Mouse (Mus musculus) lung, postnatal 10 days (tissue): Measurements from ENCODE around the gene Gm9913.

Experiments used
- DNase-seq: peaks from one replicate; pipeline ENCODE4 v3.0.0; 2021

Gene Gm9913

DNA sequence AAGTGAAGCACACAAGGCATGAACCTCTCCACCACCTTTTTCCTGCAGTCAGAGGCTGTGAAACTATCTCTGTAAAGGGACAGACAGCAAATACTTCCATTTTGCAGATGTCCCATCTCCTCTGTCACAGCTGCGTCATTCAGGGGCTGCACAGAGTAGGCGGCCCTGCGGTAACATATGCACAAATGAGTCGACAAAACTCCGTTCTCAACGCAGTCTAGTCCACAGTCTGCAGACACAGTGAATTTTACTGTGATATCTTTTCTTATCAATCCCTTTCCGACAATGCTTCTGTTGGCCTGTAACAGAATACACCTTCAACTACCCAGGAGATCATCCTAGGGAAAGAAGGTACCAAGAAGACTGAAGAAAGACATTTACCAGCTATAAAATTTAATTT is 6.7 kb upstream of the Gm9913 start:
- no peak for DNase-seq

DNA sequence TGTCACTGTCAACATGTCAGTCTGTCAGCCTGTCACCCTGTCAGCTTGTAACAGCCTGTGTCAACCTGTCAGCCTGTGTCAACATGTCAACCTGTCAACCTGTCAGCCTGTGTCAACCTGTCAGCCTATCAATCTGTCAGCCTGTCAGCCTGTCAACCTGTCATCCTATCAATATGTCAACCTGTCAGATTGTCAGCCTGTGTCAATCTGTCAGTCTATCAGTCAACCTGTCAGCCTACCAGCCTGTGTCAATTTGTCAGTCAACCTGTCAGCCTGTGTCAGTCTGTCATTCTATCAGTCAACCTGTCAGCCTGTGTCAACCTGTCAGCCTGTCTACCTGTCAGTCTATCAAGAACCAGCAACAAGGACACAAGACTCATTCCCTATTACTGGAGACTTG is 3.4 kb upstream of the Gm9913 start:
- no peak for DNase-seq

DNA sequence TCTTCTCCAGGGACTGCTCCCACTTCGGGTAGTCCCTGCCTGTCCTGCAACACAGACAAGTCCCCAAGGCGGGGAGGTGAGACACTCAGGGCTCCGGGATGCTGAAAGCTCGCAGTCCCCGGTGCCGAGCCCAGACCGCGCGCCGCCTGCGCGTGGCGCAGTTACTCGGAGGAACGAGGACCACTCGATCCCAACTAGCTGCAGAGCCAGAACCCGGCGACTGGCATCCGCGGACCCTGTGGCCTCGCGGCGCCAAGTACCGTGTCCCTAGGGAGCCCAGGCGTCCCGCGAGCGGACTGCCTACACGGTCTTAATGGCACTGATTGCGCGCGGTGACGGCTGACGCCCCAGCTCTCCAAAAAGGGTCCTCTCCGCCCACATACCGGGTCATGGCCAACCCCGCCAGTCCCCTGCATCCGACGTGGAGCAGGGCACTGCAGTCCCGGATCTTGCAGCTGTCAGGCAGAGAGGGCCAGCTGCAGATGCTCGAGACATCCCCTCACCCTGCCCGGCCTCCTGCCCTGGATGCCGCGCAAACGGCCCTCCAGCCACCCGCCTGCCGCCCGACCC is 942 bp downstream of the Gm9913 start:
- DNase-seq: peak; percentile 79

DNA sequence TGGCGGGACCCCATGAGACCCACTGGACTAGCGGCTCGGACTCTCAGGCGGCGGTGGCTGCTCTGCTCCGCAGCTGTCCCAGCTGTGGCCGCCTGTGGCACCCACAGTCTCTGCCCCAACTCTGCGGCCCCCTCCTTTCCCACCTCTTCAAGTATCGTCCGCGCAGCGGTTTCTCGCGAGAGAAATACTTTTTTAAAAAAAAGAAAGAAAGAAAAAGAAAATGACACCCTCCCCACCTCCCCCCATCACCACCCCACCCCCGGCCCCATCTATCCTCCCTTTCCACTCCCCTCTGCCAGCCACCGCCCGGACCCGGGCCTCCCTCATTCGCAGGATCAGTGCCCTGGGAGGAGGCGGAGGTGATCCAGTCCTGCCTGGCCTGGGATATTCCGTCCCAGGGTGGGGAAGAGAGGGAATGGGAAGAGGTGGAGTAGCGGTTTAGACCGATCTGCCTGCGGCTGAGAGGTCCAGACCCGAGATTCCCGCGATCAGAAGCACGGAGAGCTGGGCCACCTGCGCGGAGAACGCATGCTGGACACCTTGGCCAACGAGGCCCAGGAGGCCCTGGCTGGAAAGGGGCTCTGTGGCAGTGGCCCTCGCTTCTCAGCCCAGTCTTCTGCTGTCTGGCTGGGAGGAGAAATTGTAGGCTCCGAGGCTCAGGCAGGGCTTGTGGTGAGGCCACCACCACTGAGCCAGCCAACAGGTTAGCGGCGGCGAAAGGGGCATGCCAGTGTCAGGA is 1.6 kb downstream of the Gm9913 start:
- DNase-seq: peak; percentile 92

DNA sequence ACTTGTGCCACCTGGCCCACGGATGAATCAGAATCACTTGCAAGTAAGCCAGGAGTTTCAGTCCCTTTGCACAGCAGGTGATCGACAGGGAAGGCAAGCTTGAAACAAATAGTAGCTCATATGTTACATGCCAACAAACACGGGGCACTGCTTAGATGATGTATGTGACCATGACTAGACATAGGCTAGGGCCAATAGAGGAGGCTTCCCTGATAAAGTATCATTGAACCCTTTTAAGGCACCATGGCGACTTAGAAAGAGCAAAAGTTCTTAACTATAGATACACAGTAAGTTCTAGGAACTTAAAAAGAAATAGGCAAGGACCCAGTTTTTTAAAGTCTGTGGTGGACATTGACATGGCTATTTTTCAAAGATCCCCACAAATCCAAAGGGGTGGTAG is 3.0 kb downstream of the Gm9913 start, which contains the start of gene Fbn1:
Fbn1 (minus strand) TSS at position 101 of the 400 bp plus-strand sequence.
- no peak for DNase-seq

DNA sequence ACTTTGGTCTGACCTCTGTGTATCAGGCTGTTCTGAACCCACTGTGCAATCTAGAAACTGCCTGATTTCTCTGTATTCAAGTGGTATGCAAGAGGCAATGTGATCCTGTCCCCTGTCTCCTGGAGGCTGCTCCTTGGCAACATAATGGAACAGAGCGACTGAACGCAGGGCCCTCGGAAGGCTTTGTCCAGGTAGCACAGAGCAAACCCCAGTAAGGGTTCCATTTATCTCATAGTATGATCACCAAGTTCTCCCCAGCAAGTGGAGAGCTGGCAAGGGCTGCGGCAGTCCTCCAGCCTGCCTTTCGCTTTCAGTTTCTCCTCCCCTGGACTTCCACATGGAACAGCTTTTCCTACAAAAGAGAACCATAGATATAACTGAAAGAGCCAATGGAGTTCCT is 3.5 kb downstream of the Gm9913 start:
- DNase-seq: no peak

DNA sequence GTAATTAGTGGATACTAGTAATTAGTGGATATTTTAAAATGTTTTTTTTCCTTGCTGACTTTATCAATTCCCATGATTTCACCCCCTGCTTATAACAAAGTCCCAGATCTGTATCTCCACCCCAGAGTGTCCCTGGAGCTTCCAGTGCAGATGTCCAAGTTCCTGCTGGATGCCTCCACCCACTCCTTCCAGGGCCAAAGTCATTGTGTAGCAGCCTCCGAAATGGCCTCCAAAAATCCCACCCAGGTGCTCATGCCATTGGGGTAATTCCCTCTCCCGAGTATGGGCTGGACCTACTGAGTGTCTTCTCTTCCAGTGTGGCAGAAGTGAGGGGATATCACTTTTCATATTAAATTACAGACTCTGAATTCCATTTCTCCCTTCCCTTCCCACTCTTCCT is 5.9 kb downstream of the Gm9913 start:
- DNase-seq: no peak

DNA sequence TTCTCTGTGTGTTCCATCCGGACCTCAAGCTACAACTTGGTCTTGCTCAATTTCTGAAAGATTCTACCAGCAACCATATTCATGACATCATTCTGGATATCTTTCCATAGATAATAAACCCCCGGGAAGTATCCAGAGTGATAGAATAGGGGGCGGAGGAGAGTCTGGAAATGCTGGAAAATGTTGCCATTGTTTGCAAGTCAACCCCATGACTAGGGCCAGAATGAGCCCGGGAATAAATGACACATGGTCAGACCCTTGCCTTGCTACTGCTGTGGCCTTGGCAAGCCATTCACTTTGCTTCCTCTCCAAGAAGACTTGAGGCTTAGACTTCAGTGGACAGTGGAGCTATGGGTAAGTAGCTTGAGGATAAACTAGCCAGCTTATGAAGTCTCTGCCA is 7.0 kb downstream of the Gm9913 start:
- no peak for DNase-seq

DNA sequence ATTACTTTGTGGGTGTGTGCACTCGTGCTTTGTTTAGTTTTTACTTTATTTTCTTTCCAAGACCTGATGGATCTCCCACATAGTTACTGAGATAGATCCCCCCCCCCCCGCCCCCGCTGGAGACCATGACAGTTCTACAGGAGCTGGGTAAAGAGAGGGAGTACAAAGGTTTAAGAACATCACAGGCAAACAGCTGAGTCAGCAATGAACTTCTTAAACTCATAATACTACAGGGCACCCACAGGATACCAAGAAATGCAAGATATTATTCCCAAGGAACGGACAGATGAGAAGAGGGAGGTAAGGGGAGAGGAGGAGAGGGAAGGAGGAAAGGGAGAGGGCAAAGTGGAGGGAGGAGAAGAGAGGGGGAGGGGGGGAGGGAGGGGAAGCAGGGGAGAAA is 7.7 kb downstream of the Gm9913 start:
- no peak for DNase-seq

DNA sequence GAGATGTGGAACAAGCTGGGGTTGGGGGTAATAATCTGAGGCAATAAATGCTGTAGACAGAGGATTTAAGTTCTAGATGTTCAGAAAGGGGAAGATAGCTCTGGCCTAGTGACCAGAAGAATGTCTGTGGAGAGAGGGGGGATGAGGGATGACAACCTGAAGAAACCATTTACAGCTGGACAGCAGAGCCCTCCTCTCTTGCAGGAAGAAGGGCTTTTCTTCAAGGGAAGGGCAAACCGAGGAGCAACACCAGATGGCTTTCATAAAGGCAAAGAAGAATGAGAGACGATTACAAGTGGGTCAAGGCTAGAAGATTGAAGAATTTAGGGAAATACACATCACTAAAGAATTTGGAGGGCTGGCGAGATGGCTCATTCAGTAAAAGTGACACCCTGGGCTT is 9.5 kb downstream of the Gm9913 start:
- DNase-seq: no peak

DNA sequence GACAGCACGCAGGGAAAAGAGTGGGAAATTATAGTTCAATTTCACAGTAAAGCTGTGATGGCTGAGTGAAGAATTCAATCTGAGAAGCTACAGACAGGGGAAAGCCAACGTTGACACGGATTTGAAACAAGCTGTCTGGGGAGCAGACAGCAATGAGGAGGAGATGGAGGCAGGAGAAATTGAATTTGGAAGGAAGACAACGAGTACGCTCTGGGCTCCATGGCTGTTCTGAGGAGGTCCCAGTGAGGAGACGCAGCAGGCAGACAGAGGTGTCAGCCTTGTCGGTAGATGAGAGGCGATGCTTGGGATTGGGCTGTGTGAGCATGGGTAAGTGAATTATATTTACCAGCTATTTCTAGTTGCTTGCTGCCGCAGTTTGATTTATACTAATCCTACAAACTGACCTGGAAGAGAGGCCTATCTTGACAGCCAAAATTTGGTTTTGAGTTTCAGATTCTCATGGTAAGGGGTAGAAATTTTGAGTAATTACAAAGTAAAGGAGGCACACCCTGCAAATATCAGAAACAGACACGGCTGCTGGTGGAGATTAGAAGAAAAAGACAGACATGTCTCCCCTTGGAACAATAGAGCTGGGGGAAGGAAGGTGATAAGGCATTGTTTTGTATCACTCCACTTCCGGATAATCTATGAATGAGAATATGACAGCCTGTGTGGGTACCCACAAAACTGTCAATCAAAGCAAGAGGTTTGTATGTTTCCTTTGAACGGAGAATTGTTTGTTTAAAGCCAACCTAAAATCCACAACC is 10.6 kb downstream of the Gm9913 start:
- DNase-seq: no peak

DNA sequence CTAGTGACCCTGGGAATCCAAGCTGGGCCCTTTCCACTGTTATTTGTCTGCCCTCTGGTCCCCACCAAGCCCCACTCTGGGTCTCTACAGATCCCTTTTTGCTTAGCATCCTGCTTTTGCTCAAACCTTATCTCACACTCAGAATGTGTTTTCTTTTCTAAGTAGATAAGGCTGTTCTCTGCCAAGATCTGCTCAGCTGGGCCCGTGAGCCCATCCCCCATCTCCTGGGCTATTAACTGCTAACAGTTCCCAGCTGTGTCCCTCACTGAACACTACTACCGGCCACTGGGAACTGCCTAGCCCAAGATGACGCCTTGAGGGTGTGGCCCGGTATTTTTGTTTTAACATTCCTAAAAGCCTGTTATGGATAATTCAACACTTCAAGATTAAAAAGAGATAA is 11.7 kb downstream of the Gm9913 start:
- DNase-seq: peak; percentile 81

DNA sequence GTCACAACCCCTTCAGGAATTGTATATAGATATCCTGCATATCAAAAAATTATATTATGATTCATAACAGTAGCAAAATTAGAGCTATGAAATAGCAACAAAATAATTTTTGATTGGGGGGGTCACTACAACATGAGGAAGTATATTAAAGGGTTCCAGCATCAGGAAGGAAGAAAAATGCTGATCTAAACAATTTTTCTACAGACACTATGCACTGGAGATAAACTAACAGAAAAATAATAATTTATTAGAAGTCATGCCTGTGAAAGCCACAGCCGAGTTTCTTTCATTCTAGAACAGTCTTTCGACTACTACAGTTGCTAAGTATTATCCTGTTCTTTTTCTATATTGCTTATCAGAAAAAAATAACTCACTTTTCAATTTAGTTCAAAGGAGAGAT is 20.6 kb downstream of the Gm9913 start:
- no peak for DNase-seq

DNA sequence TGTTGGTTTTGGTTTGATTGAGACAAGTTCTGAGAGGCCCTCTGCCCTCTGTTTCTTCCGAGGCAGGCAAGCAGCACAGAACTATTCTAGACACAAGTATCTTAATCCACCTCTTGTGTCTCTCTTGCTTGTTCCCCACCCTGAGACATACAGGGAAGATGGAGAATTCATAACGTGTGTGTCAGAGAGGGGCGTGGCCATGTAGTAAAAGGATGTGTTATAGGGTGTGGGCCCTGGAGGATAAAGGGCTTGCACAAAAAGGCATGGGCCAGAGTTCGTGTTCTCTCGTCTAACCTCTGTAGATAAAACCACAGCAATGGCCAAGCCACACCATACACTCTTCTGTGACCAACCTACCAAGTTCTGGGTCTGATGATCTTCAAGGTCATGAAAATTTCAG is 21.7 kb downstream of the Gm9913 start:
- DNase-seq: no peak

DNA sequence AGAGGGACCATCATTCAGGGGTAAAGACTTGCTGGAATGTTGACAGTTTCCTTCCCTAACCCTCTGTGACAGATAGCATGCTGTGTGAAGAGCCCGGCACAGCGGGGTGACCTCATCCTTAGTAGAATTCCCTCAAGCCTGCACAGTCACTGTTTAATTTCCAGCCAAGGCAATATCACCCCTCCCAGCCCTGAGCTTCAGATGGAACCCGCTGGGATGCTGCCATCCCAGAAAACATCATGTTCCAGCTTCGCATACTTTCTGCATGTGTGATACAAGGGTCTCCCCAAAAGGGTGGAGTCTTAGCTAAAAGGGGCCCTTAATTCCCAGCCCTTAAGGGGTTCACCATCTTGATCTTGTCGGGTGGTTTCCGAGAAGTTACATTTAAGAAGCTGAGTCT is 25.8 kb downstream of the Gm9913 start:
- DNase-seq: peak; percentile 57

DNA sequence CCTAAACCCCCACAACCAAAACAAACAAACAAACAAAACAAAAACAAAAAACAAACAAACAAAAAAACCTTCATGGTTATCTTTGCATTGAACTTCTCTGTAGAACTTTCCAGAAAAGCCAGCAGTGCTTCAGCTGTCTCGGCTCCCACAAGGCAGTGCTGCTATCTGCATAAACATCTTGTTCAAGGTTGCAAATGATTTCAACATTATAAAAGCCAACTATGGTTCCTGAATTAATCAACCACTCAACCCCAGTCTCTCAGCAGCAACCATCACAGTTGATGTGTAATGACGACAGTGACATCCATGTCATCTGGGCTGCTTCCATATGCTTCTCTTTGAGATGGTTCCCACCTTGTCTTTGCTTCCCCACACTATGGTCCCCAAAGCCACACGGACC is 34.8 kb downstream of the Gm9913 start:
- no peak for DNase-seq

DNA sequence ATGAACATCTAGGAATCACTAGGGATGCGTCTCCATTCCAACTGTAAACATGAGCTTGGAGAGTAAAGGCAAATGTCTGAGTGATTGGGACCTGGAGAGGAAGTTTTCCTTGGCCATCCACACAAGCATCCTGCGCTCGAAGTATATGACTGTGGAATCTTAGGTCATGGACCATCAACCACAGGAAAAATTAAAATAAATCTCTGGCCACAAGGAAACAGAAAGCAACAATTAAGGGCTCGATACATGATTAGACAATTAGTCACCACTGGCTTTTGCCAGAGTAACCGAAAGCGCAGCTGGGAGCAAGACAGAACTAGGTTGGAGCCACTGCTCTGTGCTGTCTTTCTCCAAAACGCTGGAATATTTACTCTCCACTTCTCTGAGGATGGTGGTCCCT is 35.7 kb downstream of the Gm9913 start:
- no peak for DNase-seq

DNA sequence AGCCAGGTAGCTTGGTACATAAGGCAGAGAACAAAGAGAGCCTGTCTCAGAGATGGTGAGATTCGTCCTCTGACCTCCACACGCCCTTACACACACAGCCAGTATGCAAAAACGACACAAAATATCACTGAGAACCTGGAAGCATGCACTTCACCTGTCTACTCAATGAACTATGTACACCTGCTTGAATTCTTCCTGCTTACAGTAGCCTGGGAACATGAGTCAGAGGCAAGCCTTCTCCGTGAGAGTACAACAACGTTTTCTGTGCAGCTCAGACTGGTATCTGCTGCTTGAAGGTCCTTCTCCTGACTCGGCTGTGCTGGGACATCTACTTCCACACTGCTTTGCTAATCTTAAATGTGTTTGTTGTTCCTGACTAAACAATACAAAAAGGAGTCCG is 36.6 kb downstream of the Gm9913 start:
- no peak for DNase-seq

DNA sequence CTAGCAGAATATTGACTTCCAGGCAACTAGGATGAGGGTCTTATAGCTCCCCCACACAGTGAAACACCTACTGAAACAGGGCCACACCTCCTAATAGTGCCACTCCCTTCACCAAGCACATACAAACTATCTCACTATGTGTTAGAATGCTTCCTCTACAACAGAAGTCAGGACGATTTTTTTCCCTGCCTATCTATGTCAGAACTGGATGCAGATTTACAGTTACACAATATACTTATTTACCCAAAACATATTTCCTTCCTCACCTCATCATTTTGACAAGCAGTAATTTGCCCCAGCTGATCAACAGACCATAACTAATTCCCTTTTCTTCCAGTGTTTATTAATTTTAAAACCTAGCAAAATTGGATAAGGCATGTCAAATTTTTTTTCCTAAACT is 38.8 kb downstream of the Gm9913 start:
- no peak for DNase-seq

DNA sequence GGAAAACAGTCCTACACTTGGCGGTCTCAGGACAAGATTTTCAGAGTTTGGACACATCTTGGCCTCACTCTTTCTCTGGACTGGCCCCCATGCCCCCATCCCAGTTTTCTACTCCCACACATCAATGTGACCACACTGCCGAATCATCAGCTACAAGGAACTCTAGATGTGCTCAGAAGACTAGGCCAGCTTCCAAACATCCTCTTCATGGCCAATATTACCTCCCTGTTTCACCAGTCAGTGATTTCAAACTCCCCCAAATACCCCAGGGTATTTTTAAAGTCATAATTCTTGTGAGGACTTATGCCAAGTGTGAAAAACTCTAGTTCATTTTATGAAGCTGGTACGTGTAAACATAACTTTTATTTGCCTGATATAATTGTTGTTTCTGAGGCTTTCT is 40.1 kb downstream of the Gm9913 start:
- DNase-seq: no peak

DNA sequence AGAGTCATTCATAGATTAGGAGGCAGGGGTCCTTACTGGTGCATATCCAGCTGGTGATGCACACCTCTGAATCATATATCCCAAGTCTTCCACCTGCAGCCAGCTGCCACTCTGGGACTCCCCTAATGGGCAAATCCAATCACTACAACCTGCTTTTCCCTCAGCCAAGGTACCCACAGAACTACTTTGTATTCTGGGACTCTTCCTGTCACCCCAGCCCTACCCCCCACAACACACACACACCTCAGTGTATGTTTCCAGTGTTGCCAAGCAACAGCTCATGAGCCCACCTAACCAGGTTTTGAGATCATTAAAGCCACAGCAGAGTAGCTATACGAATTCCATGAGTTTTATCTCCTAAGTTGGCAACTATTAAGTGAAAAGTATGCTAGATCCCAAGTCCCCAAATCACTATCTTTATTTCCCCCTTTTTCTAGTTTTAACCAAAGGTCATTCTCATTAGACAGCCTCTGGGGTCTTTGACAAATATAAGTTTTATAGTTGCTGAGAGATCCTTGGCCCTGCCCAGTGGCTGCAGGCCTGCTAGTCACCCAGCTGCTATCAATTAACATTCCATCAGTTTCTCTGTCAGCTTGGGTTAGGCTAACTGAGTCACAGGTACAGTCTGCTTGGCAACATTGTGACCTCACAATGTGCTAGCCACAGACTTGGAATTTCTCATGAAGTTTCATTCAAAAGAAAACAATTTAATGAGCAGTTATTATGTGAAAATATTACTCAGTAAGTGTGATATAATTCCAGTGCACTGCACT is 44.1 kb downstream of the Gm9913 start:
- no peak for DNase-seq

DNA sequence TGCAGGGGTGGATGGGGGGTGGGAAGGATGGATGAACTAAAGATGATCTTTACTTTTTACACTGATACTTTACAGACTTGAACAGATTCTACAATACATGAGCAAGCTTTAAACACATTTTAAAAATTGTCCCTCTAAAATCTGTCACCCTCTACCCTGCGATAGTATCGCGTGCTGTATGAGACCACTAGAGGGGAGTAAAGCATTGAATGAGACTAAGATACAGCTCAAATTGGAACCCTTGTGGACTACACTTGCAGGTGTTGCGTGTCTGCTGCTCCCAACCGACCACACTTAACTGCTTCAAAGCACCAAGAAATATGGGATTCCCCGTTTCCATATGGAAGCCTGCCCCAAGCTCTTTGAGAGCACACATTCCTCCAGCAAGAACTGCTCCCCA is 50.9 kb downstream of the Gm9913 start:
- peak; percentile 15 for DNase-seq
